Mouse (Mus musculus) right cerebral cortex, postnatal 36 days (tissue): ENCODE measurements around the gene Lrrc75b.

Experiments used
- DNase-seq, 2 experiments: peaks; one replicate each; pipeline ENCODE4 v3.0.0; 2022; ENCODE audit warnings: low spot score in 2 of 2, mixed read lengths in 1 of 2

The Lrrc75b gene

DNA sequence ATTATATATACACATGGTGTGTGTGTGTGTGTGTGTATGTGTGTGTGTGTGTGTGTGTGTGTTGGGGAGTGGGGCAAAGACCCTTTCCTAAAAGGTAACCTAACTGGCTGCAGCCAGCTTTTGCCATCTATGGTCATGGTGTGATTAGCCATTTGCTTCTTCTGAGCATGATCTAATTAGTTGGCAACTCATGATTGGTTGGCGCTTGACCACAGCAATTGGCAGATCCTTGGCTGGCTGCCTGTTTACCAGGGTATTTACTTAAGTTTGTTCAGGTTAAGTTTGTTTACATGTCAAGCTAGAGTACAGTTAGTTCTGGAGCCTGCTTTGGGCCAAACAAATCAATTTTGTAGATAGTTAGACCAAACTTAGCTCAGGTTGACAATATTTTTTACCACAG lies 58.5 kb downstream of the Lrrc75b start:
- DNase-seq: no peak

DNA sequence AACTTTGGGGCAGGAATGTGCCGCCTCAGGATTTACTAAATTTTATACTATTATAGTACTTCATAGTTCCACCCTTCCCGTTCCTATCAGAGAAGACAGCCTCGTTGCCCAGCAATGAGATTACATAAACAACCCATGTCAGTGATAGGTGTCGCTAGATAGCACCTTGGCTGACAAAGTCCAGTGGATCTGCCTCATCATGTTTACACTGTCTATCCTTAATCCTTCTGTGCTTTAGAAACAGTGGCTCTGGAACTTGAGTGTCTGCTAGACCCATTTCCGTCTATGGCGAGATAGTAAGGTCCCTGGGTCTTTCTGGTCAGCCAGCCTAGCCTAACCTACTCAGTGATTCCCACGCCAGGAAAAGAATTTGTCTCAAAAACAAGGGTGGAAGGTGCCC lies 59.8 kb downstream of the Lrrc75b start:
- no peak for DNase-seq
